Mouse (Mus musculus) heart, postnatal 0 days (tissue): Measurements from ENCODE around the gene Ifi47. TPM values are rescaled to one million over a fixed set of nuclear protein-coding genes. Genes with fewer than 3 reads are reported as not detected.

Source experiments
- ATAC-seq: fragments of 200-750 bp; cut with Nextera tagmentation; 2 replicates; pipeline ENCODE4 v1.8.0; 2017; ENCODE audit warnings: low read depth, moderate number of reproducible peaks, moderate library complexity; ENCODE audit not compliant: insufficient read depth
- DNase-seq: peaks from one replicate; pipeline ENCODE4 v3.0.0-alpha.2; 2016; ENCODE audit warnings: low spot score
- H3K27ac ChIP-seq: fragments of 300-500 bp; sonication (generic); 2 replicates; pipeline ENCODE4 v1.5.1; 2014; ENCODE audit warnings: low read depth, mild to moderate bottlenecking
- H3K27me3 ChIP-seq: fragments of 300-500 bp; sonication (generic); 2 replicates; pipeline ENCODE4 v1.6.1; 2014; ENCODE audit warnings: low read length, mixed read lengths; ENCODE audit not compliant: control insufficient read depth, insufficient read depth
- H3K36me3 ChIP-seq: fragments of 300-500 bp; sonication (generic); replicated peaks from 2 replicates; pipeline ENCODE4 v1.6.1; 2014; ENCODE audit warnings: low read length, mixed read lengths; ENCODE audit not compliant: control insufficient read depth, insufficient read depth
- H3K4me1 ChIP-seq: fragments of 300-500 bp; sonication (generic); 2 replicates; pipeline ENCODE4 v1.6.1; 2014; ENCODE audit warnings: antibody characterized with exemption; ENCODE audit not compliant: control insufficient read depth, insufficient read depth
- H3K4me2 ChIP-seq: fragments of 300-500 bp; sonication (generic); 2 replicates; pipeline ENCODE4 v1.6.1; 2014; ENCODE audit warnings: low read depth, mild to moderate bottlenecking, low read length, moderate library complexity
- H3K4me3 ChIP-seq: fragments of 300-500 bp; sonication (generic); 2 replicates; pipeline ENCODE4 v1.5.1; 2014; ENCODE audit warnings: low read depth, low read length
- H3K9ac ChIP-seq: fragments of 300-500 bp; sonication (generic); replicated peaks from 2 replicates; pipeline ENCODE4 v1.6.1; 2014; ENCODE audit warnings: low read depth, low read length, mixed read lengths
- H3K9me3 ChIP-seq: fragments of 300-500 bp; sonication (generic); replicated peaks from 2 replicates; pipeline ENCODE4 v1.6.1; 2016; ENCODE audit warnings: low read length; ENCODE audit not compliant: control insufficient read depth
- CTCF ChIP-seq: IDR thresholded peaks from 2 replicates; pipeline ENCODE4 v1.5.1; 2016; ENCODE audit warnings: antibody characterized with exemption, control low read depth, low read depth
- EP300 ChIP-seq: IDR thresholded peaks from 2 replicates; pipeline ENCODE4 v1.6.1; 2016; ENCODE audit warnings: antibody characterized with exemption, low read depth
- WGBS: fragments of 180-500 bp; shearing (Covaris S2); extraction: QIAGEN DNeasy Blood & Tissue Kit; methylation state at CpG from one replicate; pipeline ENCODE4 v1.1.7; 2014; 5-methylcytosine and 5-hydroxymethylcytosine counted together
- polyA plus RNA-seq: library from polyadenylated mRNA; unstranded; fragments of >200 nt; fragmentation: Nextera tagmentation; extraction: Ambion mirVana; gene quantifications from 2 replicates; pipeline ENCODE4 v1.2.1, GENCODE M21; 2015
- total RNA-seq: library from RNA; depleted of rRNA; stranded (reverse); fragments of >200 nt; gene quantifications from 2 replicates; pipeline ENCODE4 v1.2.3, GENCODE M21; 2014; ENCODE audit warnings: low replicate concordance

The Ifi47 gene
- total and polyA plus RNA-seq, 2 experiments from 2014 or later, result 1.4 to 2.1 TPM

GRCm38 (mm10) chr11:49087830-49088616 lies 11.6 kb downstream of the Ifi47 start:
- Histone ChIP-seq H3K27ac (no peak overlapping the region; the same call in 1 of the 2 replicates), H3K9me3 (no peaks in the 10 kb centered on the region), H3K27me3 (no peaks in the 10 kb centered on the region), H3K9ac (0 out of 2 replicates have a peak overlapping the region, but pooled peaks have one; percentile 15), H3K4me3 (peak overlapping the region; percentile 24; the same call in 1 of the 2 replicates), H3K4me1 (peaks cover 2% of the 10 kb centered on the region; the same call in 1 of the 2 replicates), H3K4me2 (peak overlapping the region; percentile 54), H3K36me3 (no peaks in the 10 kb centered on the region)
- DNase-seq, result no peak
- WGBS, result 31% methylated on average over 22 of the region's 22 CpGs
- ATAC-seq, result peak; percentile 39; the same call in 1 of the 2 replicates
- TF ChIP-seq EP300 (no peak), CTCF (no peak)

GRCm38 (mm10) chr11:49088990-49089652 lies 12.7 kb downstream of the Ifi47 start:
- 87% methylated on average over 5 of the region's 5 CpGs for WGBS
- no peaks in the 10 kb centered on the region for H3K9me3 ChIP-seq
- no peak overlapping the region for H3K9ac ChIP-seq
- no peak for DNase-seq
- H3K4me3 ChIP-seq, result no peak overlapping the region
- no peak overlapping the region for H3K27ac ChIP-seq
- H3K4me2 ChIP-seq, result no peak overlapping the region; the same call in 1 of the 2 replicates
- H3K36me3 ChIP-seq, result no peaks in the 10 kb centered on the region
- TF ChIP-seq CTCF (no peak), EP300 (no peak)
- H3K27me3 ChIP-seq, result no peaks in the 10 kb centered on the region
- no peaks in the 10 kb centered on the region; the same call in 1 of the 2 replicates for H3K4me1 ChIP-seq
- no peak for ATAC-seq

DNA sequence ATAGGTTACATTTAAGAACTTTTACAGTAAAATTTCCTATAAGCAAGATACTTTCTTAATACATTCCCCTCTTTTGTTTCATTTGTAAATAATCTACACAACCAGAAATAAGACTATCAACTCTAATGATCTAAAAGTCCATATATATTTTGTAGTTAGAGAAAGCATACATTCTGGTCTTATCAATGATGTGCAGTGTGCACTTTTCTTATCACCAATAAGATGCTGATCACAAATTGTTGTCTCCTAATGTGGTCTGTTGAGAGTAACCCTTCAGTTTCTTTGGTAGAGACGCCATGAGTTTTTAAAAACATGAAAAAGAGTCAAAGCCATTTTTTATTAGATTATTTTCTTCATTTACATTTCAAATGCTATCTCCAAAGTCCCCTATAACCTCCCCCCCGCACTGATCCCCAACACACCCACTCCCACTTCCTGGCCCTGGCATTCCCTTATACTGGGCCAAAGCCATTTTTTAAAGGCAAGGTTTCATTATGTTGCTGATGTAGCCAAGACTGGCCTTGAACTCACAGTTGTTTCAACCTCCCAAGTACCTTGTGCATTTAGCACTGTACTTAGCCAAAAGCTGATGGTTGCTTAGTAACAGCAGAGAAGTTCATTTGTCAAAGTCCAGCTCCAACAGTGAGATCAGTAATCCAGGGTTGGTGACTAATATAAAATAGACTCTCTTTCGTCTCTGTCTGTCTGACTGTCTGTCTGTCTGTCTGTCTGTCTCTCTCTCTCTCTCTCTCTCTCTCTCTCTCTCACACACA lies 13.5 kb downstream of the Ifi47 start:
- DNase-seq (no peak), ATAC-seq (no peak)
- Histone ChIP-seq H3K27ac (no peak overlapping the region), H3K4me3 (no peak overlapping the region), H3K4me1 (no peaks in the 10 kb centered on the region), H3K9me3 (no peaks in the 10 kb centered on the region), H3K4me2 (no peak overlapping the region), H3K9ac (no peak overlapping the region), H3K27me3 (no peaks in the 10 kb centered on the region), H3K36me3 (no peaks in the 10 kb centered on the region)
- no peak for TF ChIP-seq CTCF
- no peak for TF ChIP-seq EP300
- WGBS, result 69% methylated on average over 3 of the region's 3 CpGs

DNA sequence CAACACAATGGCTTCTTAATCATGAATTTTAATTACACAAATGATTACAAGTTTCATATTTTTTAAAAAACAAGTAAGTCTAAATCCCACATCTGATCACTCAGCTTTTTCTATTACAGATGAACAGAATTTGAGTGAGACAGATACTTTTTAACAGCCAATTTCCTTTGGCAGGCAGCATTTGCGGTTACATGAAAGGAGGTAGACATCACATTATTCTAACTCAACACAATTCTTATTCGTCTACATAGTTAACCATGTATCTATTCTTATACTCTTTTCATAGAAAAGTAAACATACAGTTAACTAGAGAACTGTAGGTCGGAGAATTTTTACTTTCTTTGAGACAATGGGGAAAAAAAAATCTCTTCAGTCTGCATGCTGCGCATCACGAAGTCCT lies 14.2 kb downstream of the Ifi47 start:
- ATAC-seq, result no peak

GRCm38 (mm10) chr11:49091171-49091570 lies 14.8 kb downstream of the Ifi47 start:
- WGBS, result 52% methylated on average over 4 of the region's 4 CpGs
- TF ChIP-seq EP300, result no peak
- TF ChIP-seq CTCF, result no peak
- Histone ChIP-seq H3K9me3 (no peaks in the 10 kb centered on the region), H3K4me3 (no peak overlapping the region), H3K4me1 (no peaks in the 10 kb centered on the region), H3K9ac (no peak overlapping the region), H3K27me3 (no peaks in the 10 kb centered on the region), H3K27ac (no peak overlapping the region), H3K36me3 (no peaks in the 10 kb centered on the region), H3K4me2 (no peak overlapping the region)
- DNase-seq (no peak), ATAC-seq (no peak)

More for the DNA sequence above, 14.2 kb downstream of the Ifi47 start:
- Histone ChIP-seq H3K9ac (no peak overlapping the region), H3K4me2 (no peak overlapping the region), H3K27ac (no peak overlapping the region), H3K4me3 (no peak overlapping the region), H3K27me3 (no peaks in the 10 kb centered on the region), H3K4me1 (no peaks in the 10 kb centered on the region), H3K9me3 (no peaks in the 10 kb centered on the region), H3K36me3 (no peaks in the 10 kb centered on the region)
- TF ChIP-seq EP300 (no peak), CTCF (no peak)
- DNase-seq, result no peak
- WGBS, result 82% methylated on average over 5 of the region's 5 CpGs
